Mouse (Mus musculus): ENCODE data around the gene Opcml. TPM values are rescaled to one million over a fixed set of nuclear protein-coding genes. Genes with fewer than 3 reads are reported as not detected.

The Opcml gene
- total and polyA plus RNA-seq, 2 experiments: under 0.01 TPM; not detected in 1

- no peak overlapping the region for H3K4me3 ChIP-seq (ENCODE audit: insufficient read depth, low read depth, low read length)
- no peaks in the 10 kb centered on the region for H3K36me3 ChIP-seq (ENCODE audit: control insufficient read depth, insufficient read depth, low read length)
- TF ChIP-seq CTCF (IDR thresholded peaks at IDR 0.05; ENCODE audit: low read depth, low read length) (no peak), POLR2A (IDR thresholded peaks at IDR 0.05; ENCODE audit: extremely low read depth, insufficient read depth, low read length) (no peak)
- no peaks in the 10 kb centered on the region for H3K27me3 ChIP-seq (ENCODE audit: control insufficient read depth, insufficient read depth, low read length)
- no peaks in the 10 kb centered on the region for H3K79me2 ChIP-seq (ENCODE audit: control insufficient read depth, insufficient read depth, low read length)
- H3K4me1 ChIP-seq (ENCODE audit: control insufficient read depth, insufficient read depth, low read length): no peaks in the 10 kb centered on the region
- no peak overlapping the region for H3K9ac ChIP-seq (ENCODE audit: low read depth, low read length)
- DNase-seq (ENCODE audit: extremely low read depth, low read depth, low spot score): no peak
- no peak overlapping the region for H3K27ac ChIP-seq (replicated peaks; ENCODE audit: insufficient read depth, low read depth, low read length)
- WGBS: 82% methylated on average over 1 of the region's 1 CpGs
These were observed 6.0 kb downstream of the Opcml start for GRCm38 (mm10) chr9:27796535-27796934.

- WGBS: 52% methylated on average over 2 of the region's 2 CpGs
- TF ChIP-seq CTCF (IDR thresholded peaks at IDR 0.05; ENCODE audit: low read depth, low read length): no peak
- no peak for TF ChIP-seq POLR2A (IDR thresholded peaks at IDR 0.05; ENCODE audit: extremely low read depth, insufficient read depth, low read length)
These were observed 10.4 kb downstream of the Opcml start for GRCm38 (mm10) chr9:27800992-27801391.

GRCm38 (mm10) chr9:27801807-27802206 lies 11.2 kb downstream of the Opcml start:
- H3K9ac ChIP-seq (ENCODE audit: low read depth, low read length): no peak overlapping the region
- no peaks in the 10 kb centered on the region for H3K4me1 ChIP-seq (ENCODE audit: control insufficient read depth, insufficient read depth, low read length)
- TF ChIP-seq POLR2A (IDR thresholded peaks at IDR 0.05; ENCODE audit: extremely low read depth, insufficient read depth, low read length) (no peak), CTCF (IDR thresholded peaks at IDR 0.05; ENCODE audit: low read depth, low read length) (no peak)
- no peaks in the 10 kb centered on the region for H3K79me2 ChIP-seq (ENCODE audit: control insufficient read depth, insufficient read depth, low read length)
- no peak overlapping the region for H3K27ac ChIP-seq (replicated peaks; ENCODE audit: insufficient read depth, low read depth, low read length)
- no peaks in the 10 kb centered on the region for H3K27me3 ChIP-seq (ENCODE audit: control insufficient read depth, insufficient read depth, low read length)
- WGBS: 94% methylated on average over 3 of the region's 3 CpGs
- DNase-seq (ENCODE audit: extremely low read depth, low read depth, low spot score): no peak
- no peak overlapping the region for H3K4me3 ChIP-seq (ENCODE audit: insufficient read depth, low read depth, low read length)
- no peaks in the 10 kb centered on the region for H3K36me3 ChIP-seq (ENCODE audit: control insufficient read depth, insufficient read depth, low read length)

More at GRCm38 (mm10) chr9:27800992-27801391, 10.4 kb downstream of the Opcml start:
- no peaks in the 10 kb centered on the region for H3K36me3 ChIP-seq (ENCODE audit: control insufficient read depth, insufficient read depth, low read length)
- DNase-seq (ENCODE audit: extremely low read depth, low read depth, low spot score): no peak
- H3K4me1 ChIP-seq (ENCODE audit: control insufficient read depth, insufficient read depth, low read length): no peaks in the 10 kb centered on the region
- H3K4me3 ChIP-seq (ENCODE audit: insufficient read depth, low read depth, low read length): no peak overlapping the region
- no peak overlapping the region for H3K9ac ChIP-seq (ENCODE audit: low read depth, low read length)
- H3K27ac ChIP-seq (replicated peaks; ENCODE audit: insufficient read depth, low read depth, low read length): no peak overlapping the region
- H3K27me3 ChIP-seq (ENCODE audit: control insufficient read depth, insufficient read depth, low read length): no peaks in the 10 kb centered on the region
- H3K79me2 ChIP-seq (ENCODE audit: control insufficient read depth, insufficient read depth, low read length): no peaks in the 10 kb centered on the region

DNA sequence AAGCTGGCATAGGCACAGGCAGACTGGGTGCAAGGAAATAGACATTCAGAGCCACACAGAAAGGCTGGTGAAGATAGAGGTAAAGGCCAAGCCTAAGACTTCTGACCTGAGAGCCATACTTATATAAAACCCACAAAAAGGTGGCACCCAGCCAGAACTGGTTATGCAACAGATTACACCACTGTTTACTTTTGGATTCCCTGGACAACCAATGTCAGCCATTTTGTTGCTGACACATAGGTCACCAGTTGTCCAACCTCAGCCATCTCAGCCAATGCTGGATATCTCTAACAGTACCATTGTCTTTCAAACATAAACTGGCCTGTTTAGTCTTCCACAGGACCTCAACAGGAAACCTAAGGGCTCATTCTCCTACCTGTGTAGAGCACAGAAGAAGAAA lies 11.8 kb downstream of the Opcml start:
- Histone ChIP-seq H3K27ac (replicated peaks; ENCODE audit: insufficient read depth, low read depth, low read length) (no peak overlapping the region), H3K4me1 (ENCODE audit: control insufficient read depth, insufficient read depth, low read length) (no peaks in the 10 kb centered on the region), H3K36me3 (ENCODE audit: control insufficient read depth, insufficient read depth, low read length) (no peaks in the 10 kb centered on the region), H3K9ac (ENCODE audit: low read depth, low read length) (no peak overlapping the region), H3K27me3 (ENCODE audit: control insufficient read depth, insufficient read depth, low read length) (no peaks in the 10 kb centered on the region), H3K79me2 (ENCODE audit: control insufficient read depth, insufficient read depth, low read length) (no peaks in the 10 kb centered on the region), H3K4me3 (ENCODE audit: insufficient read depth, low read depth, low read length) (no peak overlapping the region)
- TF ChIP-seq POLR2A (IDR thresholded peaks at IDR 0.05; ENCODE audit: extremely low read depth, insufficient read depth, low read length): no peak
- TF ChIP-seq CTCF (IDR thresholded peaks at IDR 0.05; ENCODE audit: low read depth, low read length): no peak
- peak; percentile 51 for DNase-seq (ENCODE audit: extremely low read depth, low read depth, low spot score)

DNA sequence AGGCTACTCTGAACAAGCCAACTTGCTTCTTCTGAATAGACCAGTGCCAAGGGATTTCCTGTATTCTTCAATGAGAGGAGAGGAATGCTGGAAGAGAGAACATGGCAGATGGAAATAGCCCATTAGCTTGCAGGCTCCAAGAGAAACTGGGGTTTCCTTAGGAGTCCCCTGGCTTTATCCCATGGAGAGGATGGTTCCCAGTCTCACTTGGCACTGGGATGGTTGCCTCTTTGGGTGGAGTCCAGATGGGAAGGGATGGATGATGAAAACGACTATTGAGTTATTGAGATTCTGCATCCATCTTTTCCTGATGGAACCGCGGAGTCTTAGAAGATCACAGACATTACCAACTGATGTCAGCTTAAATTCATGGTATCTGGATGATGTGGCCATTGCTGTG lies 13.9 kb downstream of the Opcml start:
- Histone ChIP-seq H3K4me3 (ENCODE audit: insufficient read depth, low read depth, low read length) (no peak overlapping the region), H3K36me3 (ENCODE audit: control insufficient read depth, insufficient read depth, low read length) (no peaks in the 10 kb centered on the region), H3K27me3 (ENCODE audit: control insufficient read depth, insufficient read depth, low read length) (no peaks in the 10 kb centered on the region), H3K4me1 (ENCODE audit: control insufficient read depth, insufficient read depth, low read length) (no peaks in the 10 kb centered on the region), H3K27ac (replicated peaks; ENCODE audit: insufficient read depth, low read depth, low read length) (no peak overlapping the region), H3K9ac (ENCODE audit: low read depth, low read length) (no peak overlapping the region), H3K79me2 (ENCODE audit: control insufficient read depth, insufficient read depth, low read length) (no peaks in the 10 kb centered on the region)
- 89% methylated on average over 3 of the region's 3 CpGs for WGBS
- DNase-seq (ENCODE audit: extremely low read depth, low read depth, low spot score): no peak
- no peak for TF ChIP-seq CTCF (IDR thresholded peaks at IDR 0.05; ENCODE audit: low read depth, low read length)
- TF ChIP-seq POLR2A (IDR thresholded peaks at IDR 0.05; ENCODE audit: extremely low read depth, insufficient read depth, low read length): no peak

DNA sequence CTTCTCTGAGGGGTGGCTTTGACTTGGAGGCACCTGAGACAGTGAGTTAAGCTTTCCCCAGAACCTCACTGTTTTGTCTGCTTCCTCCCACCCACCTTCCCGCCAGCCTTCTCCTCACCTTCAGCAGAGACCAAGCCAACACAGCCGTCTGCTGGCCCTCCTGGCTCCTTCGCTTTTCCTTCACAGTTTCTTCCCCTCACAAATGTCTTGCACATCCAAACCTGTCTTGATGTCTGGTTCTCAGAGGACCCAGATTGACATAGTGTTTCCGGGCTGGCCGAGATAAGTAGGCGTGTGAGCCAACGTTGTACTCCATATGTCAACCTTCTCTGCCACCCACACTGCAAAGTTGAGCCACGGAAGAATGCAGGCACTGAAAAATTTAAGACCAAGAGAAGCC lies 19.2 kb downstream of the Opcml start:
- H3K27me3 ChIP-seq (ENCODE audit: control insufficient read depth, insufficient read depth, low read length): no peaks in the 10 kb centered on the region
- H3K9ac ChIP-seq (ENCODE audit: low read depth, low read length): no peak overlapping the region
- H3K4me1 ChIP-seq (ENCODE audit: control insufficient read depth, insufficient read depth, low read length): no peaks in the 10 kb centered on the region
- no peak overlapping the region for H3K27ac ChIP-seq (replicated peaks; ENCODE audit: insufficient read depth, low read depth, low read length)
- H3K4me3 ChIP-seq (ENCODE audit: insufficient read depth, low read depth, low read length): no peak overlapping the region
- DNase-seq (ENCODE audit: extremely low read depth, low read depth, low spot score): no peak
- TF ChIP-seq CTCF (IDR thresholded peaks at IDR 0.05; ENCODE audit: low read depth, low read length) (no peak), POLR2A (IDR thresholded peaks at IDR 0.05; ENCODE audit: extremely low read depth, insufficient read depth, low read length) (no peak)
- H3K36me3 ChIP-seq (ENCODE audit: control insufficient read depth, insufficient read depth, low read length): no peaks in the 10 kb centered on the region
- H3K79me2 ChIP-seq (ENCODE audit: control insufficient read depth, insufficient read depth, low read length): no peaks in the 10 kb centered on the region
- WGBS: 87% methylated on average over 8 of the region's 8 CpGs

All from liver, adult 2 months (tissue).